In the genomic region with DNA sequence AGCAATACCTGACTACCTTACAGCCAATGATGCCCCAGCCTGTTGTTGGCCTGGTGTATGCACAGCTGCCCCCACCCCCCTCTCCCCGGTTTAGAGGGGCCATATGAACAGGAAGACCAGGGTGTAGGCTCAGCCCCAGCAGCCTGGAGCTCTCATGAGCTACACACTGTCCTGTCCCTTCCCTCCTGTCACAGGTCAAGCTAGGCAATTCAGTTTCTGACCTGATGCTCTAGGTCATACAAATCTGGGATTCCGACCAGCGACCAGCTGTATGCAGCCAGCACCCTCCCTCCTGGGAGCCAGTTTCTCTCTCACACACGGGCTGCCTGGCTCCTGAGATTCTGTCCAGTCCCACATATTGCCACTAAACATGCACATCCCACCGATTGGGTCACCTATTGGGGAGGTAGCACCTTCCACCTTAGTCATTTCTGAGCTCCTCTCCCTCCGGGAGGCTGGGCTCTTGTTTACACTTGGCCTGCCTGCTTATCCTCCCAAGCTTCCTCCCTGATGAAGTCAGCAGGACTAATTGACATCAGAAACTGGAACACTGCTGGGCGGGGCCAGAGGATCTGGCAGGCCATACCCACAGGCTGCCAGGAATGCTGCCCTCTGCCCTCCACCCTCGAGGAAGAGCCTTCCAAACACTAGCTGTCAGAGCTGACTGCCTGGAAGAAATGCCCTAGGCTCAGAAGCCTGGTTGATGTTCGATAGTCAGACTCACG, we compare ENCODE assay signal across 7 mouse cellular contexts. TPM values are rescaled to one million over a fixed set of nuclear protein-coding genes. Genes with fewer than 3 reads are reported as not detected.
DNase-seq lines count a peak whose midpoint lies in the region; ATAC-seq and TF ChIP-seq lines count a peak whose summit lies in the region.

No protein-coding gene starts in this region.

- no peaks in the 10 kb centered on the region for H3K36me3 ChIP-seq in midbrain, embryonic 14.5 days (ENCODE audit: control insufficient read depth, insufficient read depth, low read length)

- no peak overlapping the region for H3K4me3 ChIP-seq in midbrain, embryonic 14.5 days (replicated peaks; ENCODE audit: low read depth, low read length)

- 0 out of 2 replicates have a peak overlapping the region, but pooled peaks have one; percentile 37 for H3K27ac ChIP-seq in midbrain, embryonic 14.5 days (replicated peaks; ENCODE audit: low read depth, low read length)

- DNase-seq in 3T3-L1 (ENCODE audit: low read depth, low spot score) = peak; percentile 87
- DNase-seq in Patski (ENCODE audit: low read depth, low spot score) = peak; percentile 77
- peak; percentile 80 for DNase-seq in cerebellum, postnatal 36 days
- DNase-seq in heart, postnatal 10 days = peak; percentile 88 to 92
- DNase-seq in large intestine, adult 2 months (ENCODE audit: low read depth, low spot score) = peak; percentile 94
- DNase-seq in midbrain, embryonic 14.5 days = peak; percentile 49

- WGBS in large intestine, adult 2 months = 14% methylated on average over 10 of the region's 10 CpGs
- 41% methylated on average over 10 of the region's 10 CpGs for WGBS in midbrain, embryonic 14.5 days

- CTCF ChIA-PET in Patski (lab: Charles Lee) = interaction anchor here (1.7 to 2.7 kb wide), 4 partner anchors 10 to 49 kb away, joined by 6 to 18 read pairs (median 12); no protein-coding TSS in a partner anchor

- POLR2A ChIA-PET in Patski (lab: Charles Lee) = interaction anchor here (0.6 to 5.8 kb wide), 4 partner anchors 12 to 53 kb away, joined by 3 to 44 read pairs (median 5); no protein-coding TSS in a partner anchor

- in situ Hi-C loops in Patski (cut with MboI; ENCODE audit: low pct_unique_long_range_greater_than_20kb) = no loop called here

- H3K27me3 ChIP-seq in Patski = no peaks in the 10 kb centered on the region
- no peaks in the 10 kb centered on the region for H3K27me3 ChIP-seq in midbrain, embryonic 14.5 days (ENCODE audit: control insufficient read depth, insufficient read depth, low read length)

- no peak for TF ChIP-seq CTCF in Patski (IDR thresholded peaks at IDR 0.05)

- ATAC-seq in Patski = peak; percentile 70
- no peak for ATAC-seq in midbrain, embryonic 14.5 days (ENCODE audit: low FRiP score, low TSS enrichment)
- ATAC-seq in inflammation-experienced regulatory T-cells, adult 6 months = no peak

- no peak overlapping the region for H3K9ac ChIP-seq in midbrain, embryonic 14.5 days (replicated peaks; ENCODE audit: low read length)

- H3K9me3 ChIP-seq in midbrain, embryonic 14.5 days (ENCODE audit: control insufficient read depth, low read length) = no peaks in the 10 kb centered on the region

- H3K4me2 ChIP-seq in midbrain, embryonic 14.5 days (ENCODE audit: low read length) = no peak overlapping the region

- intact Hi-C loops in heart, postnatal 10 days (cut with DNase I) = loop anchor here (2.0 kb wide), 1 partner anchor 16 kb away; no protein-coding TSS in a partner anchor

- H3K4me1 ChIP-seq in midbrain, embryonic 14.5 days (ENCODE audit: control insufficient read depth, insufficient read depth, low read length) = peaks cover 22% of the 10 kb centered on the region

RNA-seq across cellular contexts. Expression of a gene that starts 3.0 kb away (rescaled TPM):
- 46.2 TPM for polyA plus RNA-seq in Patski (2021)
- total RNA-seq in heart, postnatal 10 days (2021) = 10 to 100 TPM; 40.4 to 45.9 TPM
- polyA plus RNA-seq in large intestine, adult 2 months (2012; rRNA removed) = 26.1 and 40.0 TPM in 2 replicates
- 20.3 and 23.5 TPM in 2 replicates for polyA plus RNA-seq in midbrain, embryonic 14.5 days (2014; fragmentation: Nextera tagmentation; extraction: Ambion mirVana)
- polyA plus RNA-seq in inflammation-experienced regulatory T-cells, adult 6 months (2017; shearing (Covaris generic)) = 1 to 10 TPM; 2.3 to 6.6 (median 5.9) TPM

RNA-seq across cellular contexts. Expression of a gene that starts 25.4 kb away (rescaled TPM):
- 37.9 TPM for polyA plus RNA-seq in Patski (2021)
- 10 to 100 TPM; 19.0 to 23.1 TPM for total RNA-seq in heart, postnatal 10 days (2021)
- polyA plus RNA-seq in large intestine, adult 2 months (2012; rRNA removed) = 30.9 and 46.2 TPM in 2 replicates
- polyA plus RNA-seq in midbrain, embryonic 14.5 days (2014; fragmentation: Nextera tagmentation; extraction: Ambion mirVana) = 9.3 and 11.9 TPM in 2 replicates
- 10 to 100 TPM; 10.6 to 12.5 (median 11.6) TPM for polyA plus RNA-seq in inflammation-experienced regulatory T-cells, adult 6 months (2017; shearing (Covaris generic))
